Mouse (Mus musculus): ENCODE measurements around the gene Dclk2.

Gene Dclk2

GRCm38 (mm10) chr3:86799041-86799440 is 121.6 kb downstream of the Dclk2 start:
- DNase-seq (ENCODE audit: low read depth, low spot score): no peak

DNA sequence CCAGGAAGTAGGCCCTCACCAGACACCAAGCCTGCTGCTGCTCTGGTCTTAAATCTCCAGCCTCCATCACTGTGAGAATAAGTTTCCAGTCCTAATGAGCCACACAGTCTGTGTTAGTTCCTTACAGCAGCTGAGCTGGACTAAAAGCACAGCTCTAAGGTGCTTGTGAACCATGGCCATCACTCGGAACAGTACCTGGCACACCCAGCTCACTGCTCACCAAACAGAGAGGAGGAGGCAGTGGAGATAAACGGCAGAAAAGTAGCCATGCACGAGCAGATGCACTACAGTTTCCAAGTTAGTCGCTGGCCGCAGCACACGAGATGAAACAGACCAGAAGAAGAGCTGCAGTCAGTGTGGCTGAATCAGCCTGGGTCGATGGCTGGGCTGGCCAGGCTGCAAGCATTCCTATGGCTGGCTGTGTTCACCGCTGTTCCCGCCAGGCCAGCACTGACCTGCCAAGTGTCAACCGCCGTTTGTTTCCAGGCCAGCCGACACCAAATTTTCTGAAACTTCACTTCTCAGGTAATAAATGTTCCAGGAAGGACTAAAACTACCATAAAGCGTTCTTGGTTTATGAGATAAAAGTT is 122.7 kb downstream of the Dclk2 start:
- DNase-seq (ENCODE audit: low read depth, low spot score): no peak

- DNase-seq (ENCODE audit: low read depth, low spot score): peak; percentile 72
Observed at GRCm38 (mm10) chr3:86796716-86797115, 123.9 kb downstream of the Dclk2 start.

DNA sequence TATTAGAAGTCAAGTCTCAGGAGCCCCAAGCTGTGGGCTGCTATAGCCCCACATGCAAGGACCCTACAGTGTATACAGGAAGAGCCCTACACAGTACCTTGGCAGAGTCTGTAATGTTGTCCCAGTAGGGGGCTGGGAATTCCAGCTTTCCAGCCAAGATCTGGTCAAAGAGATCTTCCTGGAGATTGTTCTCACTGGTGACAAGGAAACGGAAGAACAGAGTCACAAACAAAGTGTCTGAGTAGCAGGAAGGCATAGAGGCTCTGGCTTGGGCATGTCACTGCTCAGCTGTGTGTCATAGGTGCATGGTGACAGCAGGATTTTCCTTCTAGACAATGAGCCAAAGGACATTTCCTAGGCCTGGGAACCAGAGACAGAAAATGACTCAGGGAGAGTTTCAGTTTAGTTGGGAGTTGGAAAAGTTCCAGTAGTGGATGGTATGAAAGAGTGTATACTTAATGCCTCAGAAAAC is 126.9 kb downstream of the Dclk2 start:
- DNase-seq (ENCODE audit: low read depth, low spot score): no peak

- no peak for DNase-seq (ENCODE audit: low read depth, low spot score)
Observed at GRCm38 (mm10) chr3:86793264-86793663, 127.4 kb downstream of the Dclk2 start.

- no peak for DNase-seq (ENCODE audit: low read depth, low spot score)
Observed at GRCm38 (mm10) chr3:86789752-86790151, 130.9 kb downstream of the Dclk2 start.

- peak; percentile 86 for DNase-seq (ENCODE audit: low read depth, low spot score)
Observed at GRCm38 (mm10) chr3:86788711-86789110, 131.9 kb downstream of the Dclk2 start.

DNA sequence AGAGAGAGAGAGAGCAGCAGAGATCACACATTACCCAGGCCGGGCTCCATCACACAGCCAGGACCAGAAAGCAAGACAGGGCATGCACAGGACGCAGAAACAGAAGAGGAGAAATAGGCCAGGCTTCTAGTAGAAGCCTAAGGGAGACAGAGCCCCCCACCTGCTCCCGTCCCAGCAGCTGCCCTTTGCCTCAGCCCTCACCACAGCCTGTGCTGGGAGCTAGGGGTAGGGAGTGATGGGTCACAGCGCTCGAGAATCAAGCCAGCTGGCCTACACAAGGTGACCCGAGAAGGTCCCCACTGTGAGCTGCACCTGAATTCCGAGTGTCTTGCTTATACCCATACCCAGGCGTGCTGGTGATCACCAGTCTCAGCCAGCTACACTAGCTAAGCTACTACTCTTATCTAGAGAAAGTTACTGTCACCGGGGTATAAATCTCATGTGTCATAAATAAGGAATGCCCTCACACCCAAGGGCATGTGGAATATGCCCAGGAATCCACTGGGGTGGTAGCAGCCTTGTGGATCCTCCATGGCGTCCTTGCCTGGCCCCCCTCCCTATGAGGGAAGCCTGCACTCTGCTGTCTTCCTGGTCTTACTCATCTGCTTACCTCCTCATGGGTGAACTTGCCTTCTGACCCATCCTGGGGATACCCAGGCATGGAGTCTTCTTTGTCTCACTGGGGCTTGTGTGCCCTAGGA is 133.1 kb downstream of the Dclk2 start:
- no peak for DNase-seq (ENCODE audit: low read depth, low spot score)

DNA sequence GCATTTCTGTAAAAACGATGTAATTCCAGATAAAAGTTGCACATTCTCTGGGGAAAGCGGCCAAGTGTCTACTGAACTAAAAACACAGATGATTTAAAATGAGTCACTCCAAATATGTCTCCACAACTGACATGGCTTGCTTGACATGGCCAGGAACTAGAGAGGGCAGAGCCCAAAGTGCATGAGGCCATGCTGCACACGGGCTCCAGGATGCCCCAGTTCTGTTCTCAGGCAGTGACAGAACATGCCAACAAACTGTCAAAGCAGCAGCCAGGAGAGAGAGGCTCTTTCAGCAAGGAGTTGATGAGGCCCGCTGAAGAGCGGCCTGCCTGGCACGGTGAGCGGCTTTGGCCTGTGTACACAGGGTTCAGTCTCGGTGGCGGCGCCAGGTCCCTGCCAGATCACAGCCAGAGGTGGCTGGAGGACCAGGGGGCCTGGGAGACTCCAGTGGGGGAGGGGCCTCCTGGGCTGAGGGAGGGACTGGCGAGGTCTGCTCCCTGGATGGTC is 133.8 kb downstream of the Dclk2 start:
- DNase-seq (ENCODE audit: low read depth, low spot score): peak; percentile 47

DNA sequence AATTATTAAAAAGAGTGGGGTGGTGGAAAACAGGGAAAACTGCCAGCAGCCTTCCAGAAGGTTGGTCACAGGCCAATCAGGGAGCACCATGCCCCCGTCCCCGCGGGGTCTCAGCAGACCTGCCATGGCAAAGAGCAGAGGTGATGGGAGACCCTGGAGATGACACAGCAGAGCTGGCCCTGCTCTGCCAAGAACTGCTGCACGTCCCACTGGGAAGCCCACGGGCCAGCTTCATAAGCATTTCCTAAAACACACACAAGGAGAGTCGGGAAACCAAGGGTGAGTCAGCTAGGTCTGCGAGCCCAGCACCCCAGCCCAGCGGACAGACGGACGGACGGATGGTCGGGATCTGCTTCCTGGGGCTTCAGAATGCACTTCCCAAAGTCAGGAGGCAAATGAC is 134.4 kb downstream of the Dclk2 start:
- DNase-seq (ENCODE audit: low read depth, low spot score): no peak

GRCm38 (mm10) chr3:86784930-86785329 is 135.7 kb downstream of the Dclk2 start:
- no peak for DNase-seq (ENCODE audit: low read depth, low spot score)

GRCm38 (mm10) chr3:86784051-86784450 is 136.6 kb downstream of the Dclk2 start:
- no peak for DNase-seq (ENCODE audit: low read depth, low spot score)

DNA sequence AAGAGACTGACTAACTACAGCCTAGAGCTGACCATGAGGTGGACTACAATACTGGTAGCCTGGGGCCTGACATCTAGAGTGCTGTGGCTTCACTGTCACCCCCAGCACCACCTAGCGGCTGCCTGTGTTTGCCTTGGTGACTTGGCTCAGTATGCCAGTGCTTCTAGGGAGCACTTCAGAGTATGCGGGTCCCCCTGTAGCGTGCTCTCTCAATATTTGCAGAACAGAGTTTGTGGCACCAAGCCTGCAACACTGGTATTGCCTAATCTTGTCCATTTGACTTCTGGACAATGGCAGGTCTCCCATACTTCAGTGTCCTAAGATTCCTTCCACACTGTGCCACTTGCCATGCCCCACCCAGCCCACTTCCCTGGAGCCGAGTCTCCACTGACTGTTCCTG is 140.9 kb downstream of the Dclk2 start:
- DNase-seq (ENCODE audit: low read depth, low spot score): peak; percentile 28

GRCm38 (mm10) chr3:86775444-86775828 is 145.2 kb downstream of the Dclk2 start:
- no peak for DNase-seq (ENCODE audit: low read depth, low spot score)

DNA sequence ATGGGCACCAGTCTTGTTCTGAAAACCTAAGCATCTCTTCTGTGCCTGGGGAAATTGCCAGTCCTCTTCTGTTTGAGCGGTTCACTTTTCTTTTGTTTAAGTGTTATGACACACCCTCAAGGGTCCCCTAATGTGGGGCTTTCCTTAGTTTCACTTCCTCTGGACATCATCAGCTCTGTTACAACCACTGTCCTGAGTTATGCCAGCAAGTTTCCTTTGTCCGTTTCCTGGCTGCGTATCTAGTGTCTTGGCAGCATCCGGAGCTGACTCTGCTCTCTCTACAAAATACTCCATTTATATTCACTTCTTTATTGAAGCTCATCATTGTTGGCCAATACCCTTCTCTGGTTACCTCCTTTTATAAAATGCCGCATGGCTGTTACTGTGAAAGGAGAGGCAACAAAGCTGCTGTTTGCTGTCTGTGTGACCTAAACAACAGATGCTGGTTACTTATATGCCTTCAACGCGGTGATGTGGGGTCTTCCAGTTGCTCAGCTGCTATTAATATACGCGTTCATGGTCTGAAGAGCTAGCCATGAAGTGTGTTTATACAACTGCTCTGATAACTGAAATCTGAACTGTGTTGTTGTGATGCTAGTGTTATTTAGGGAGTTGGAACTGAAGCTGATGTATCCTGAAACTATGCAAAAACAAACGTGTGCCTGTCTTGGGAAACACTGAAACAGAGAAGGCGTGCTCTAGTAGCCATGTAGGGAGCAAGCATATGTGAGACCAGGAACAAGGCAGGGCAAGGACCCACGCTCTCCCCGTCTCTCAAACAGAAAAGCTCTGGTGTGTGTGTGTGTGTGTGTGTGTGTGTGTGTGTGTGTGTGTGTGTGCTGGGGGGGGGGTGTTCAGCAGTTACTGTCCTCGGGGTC is 145.8 kb downstream of the Dclk2 start:
- no peak for DNase-seq (ENCODE audit: low read depth, low spot score)

DNA sequence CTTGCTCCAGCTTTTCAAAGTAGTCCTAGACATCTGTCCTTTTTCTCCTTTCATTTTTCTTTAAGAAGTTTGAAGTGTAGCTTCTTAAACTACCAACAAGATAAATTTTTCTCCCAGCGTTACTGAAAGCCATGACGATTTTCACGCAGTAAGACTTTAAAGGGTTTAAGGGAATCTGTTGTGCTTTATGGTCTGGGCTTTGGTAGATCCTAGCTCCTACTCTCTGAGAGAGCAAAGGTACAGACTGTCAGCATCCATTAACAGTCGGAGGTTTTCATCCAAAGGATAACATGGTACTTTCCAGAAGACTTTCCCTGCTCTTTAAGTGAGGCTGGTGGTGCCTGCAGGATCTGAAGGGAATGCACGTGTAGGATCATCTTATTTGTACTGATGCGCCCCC is 151.7 kb downstream of the Dclk2 start:
- DNase-seq (ENCODE audit: low read depth, low spot score): no peak

GRCm38 (mm10) chr3:86768553-86768952 is 152.1 kb downstream of the Dclk2 start:
- no peak for DNase-seq (ENCODE audit: low read depth, low spot score)

DNA sequence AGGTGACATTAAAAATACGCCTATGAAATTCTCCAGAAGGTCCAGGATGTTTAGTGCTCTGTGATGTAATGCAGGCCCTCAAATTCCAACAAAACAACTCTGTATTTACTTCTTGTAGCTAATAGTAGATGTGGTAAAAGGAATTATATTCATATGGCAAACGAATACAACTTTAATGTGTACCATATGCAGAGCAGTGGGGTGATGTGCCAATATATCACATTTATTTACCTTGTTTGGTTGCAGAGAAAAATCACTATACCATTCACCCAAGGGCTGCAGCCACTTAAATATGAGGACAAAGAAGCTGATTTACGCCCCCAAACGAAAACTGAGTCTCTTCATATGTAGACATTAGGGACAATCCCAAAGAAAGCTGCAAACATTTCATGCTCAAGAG is 158.2 kb downstream of the Dclk2 start:
- DNase-seq (ENCODE audit: low read depth, low spot score): no peak

GRCm38 (mm10) chr3:86762036-86762415 is 158.6 kb downstream of the Dclk2 start:
- DNase-seq (ENCODE audit: low read depth, low spot score): no peak

DNA sequence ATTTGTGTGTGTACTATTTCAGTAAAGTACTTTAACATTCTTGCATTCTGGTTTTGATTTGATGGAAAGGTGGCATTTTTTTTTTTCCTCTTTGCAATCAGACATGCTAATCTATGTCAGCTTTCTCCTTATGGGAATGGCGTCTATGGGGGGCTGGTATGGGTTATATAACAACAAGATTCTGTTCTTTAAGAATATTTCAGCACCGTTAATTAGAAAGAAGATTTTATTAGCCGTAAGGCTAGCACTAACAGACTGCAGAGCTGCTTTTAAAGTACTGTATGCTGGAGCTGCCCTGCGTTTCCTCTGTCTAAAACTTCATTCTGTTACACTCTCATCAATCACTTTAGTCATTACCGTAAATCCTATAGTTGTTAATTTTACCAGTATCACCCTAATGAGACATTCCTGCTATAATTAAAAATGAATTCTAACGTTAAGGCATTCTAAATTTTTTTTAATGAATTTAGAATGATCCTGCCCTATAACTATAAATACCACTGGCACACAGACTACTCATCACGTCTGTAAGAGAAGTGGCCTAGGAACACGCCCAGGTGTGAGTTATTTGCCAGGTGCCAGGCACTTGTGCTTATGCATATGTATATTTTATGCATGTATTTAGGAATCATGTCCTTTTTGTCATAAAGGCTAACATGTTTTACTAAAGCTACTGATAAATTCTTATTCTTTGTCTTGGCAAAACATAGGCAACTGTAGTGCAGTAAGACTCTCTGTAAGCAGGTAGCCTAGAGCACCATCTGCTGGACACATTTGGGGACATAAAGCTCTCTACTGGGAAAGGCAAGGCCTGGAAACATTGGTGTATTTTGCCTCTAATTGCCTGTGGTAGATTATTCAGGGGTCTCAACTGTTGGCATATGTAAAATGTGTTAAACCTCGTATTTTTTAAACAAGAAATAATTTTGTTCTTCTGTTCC is 159.3 kb downstream of the Dclk2 start:
- DNase-seq (ENCODE audit: low read depth, low spot score): peak; percentile 64

- no peak for DNase-seq (ENCODE audit: low read depth, low spot score)
Observed at GRCm38 (mm10) chr3:86760474-86760873, 160.2 kb downstream of the Dclk2 start.
